Mouse (Mus musculus) embryonic facial prominence, embryonic 12.5 days (tissue): Measurements from ENCODE around the gene Kcnk7. TPM values are rescaled to one million over a fixed set of nuclear protein-coding genes. Genes with fewer than 3 reads are reported as not detected.

Experiments used
- ATAC-seq: fragments of 200-750 bp; cut with Nextera tagmentation; 2 replicates; pipeline ENCODE4 v1.8.0; 2017; ENCODE audit not compliant: insufficient number of reproducible peaks, insufficient read depth, low FRiP score, low TSS enrichment
- H3K27ac ChIP-seq: fragments of 300-500 bp; sonication (generic); 2 replicates; pipeline ENCODE4 v1.5.1; 2016; ENCODE audit warnings: mild to moderate bottlenecking
- H3K27me3 ChIP-seq: fragments of 300-500 bp; sonication (generic); 2 replicates; pipeline ENCODE4 v1.6.1; 2016; ENCODE audit warnings: mild to moderate bottlenecking, moderate library complexity
- H3K36me3 ChIP-seq: fragments of 300-500 bp; sonication (generic); 2 replicates; pipeline ENCODE4 v1.6.1; 2016; ENCODE audit warnings: mild to moderate bottlenecking
- H3K4me1 ChIP-seq: fragments of 300-500 bp; sonication (generic); 2 replicates; pipeline ENCODE4 v1.6.1; 2016
- H3K4me2 ChIP-seq: fragments of 300-500 bp; sonication (generic); replicated peaks from 2 replicates; pipeline ENCODE4 v1.6.1; 2016; ENCODE audit warnings: mild to moderate bottlenecking, moderate library complexity
- H3K4me3 ChIP-seq: fragments of 300-500 bp; sonication (generic); 2 replicates; pipeline ENCODE4 v1.5.1; 2016; ENCODE audit warnings: mild to moderate bottlenecking
- H3K9ac ChIP-seq: fragments of 300-500 bp; sonication (generic); 2 replicates; pipeline ENCODE4 v1.6.1; 2016; ENCODE audit warnings: mild to moderate bottlenecking, moderate library complexity
- H3K9me3 ChIP-seq: fragments of 300-500 bp; sonication (generic); 2 replicates; pipeline ENCODE4 v1.6.1; 2016; ENCODE audit warnings: mild to moderate bottlenecking, moderate library complexity
- WGBS: fragments of 180-500 bp; shearing (Covaris S2); methylation state at CpG from one replicate; pipeline ENCODE4 v1.1.7; 2016; 5-methylcytosine and 5-hydroxymethylcytosine counted together
- polyA plus RNA-seq: library from polyadenylated mRNA; unstranded; fragments of >200 nt; fragmentation: Nextera tagmentation; extraction: Ambion mirVana; gene quantifications from 2 replicates; pipeline ENCODE4 v1.2.1, GENCODE M21; 2016

The Kcnk7 gene
- polyA plus RNA-seq, 1 experiment from 2014 or later, result 0.24 TPM

- Histone ChIP-seq H3K9ac (peak overlapping the region; percentile 95), H3K27ac (peak overlapping the region; percentile 61), H3K4me3 (peak overlapping the region; percentile 95), H3K36me3 (peaks cover 49% of the 10 kb centered on the region), H3K27me3 (no peaks in the 10 kb centered on the region), H3K4me1 (peaks cover 48% of the 10 kb centered on the region), H3K9me3 (no peaks in the 10 kb centered on the region), H3K4me2 (peak overlapping the region; percentile 94)
- WGBS, result 66% methylated on average over 5 of the region's 5 CpGs
- no peak for ATAC-seq
These were observed 12.6 kb upstream of the Kcnk7 start for GRCm38 (mm10) chr19:5691601-5692000.

- Histone ChIP-seq H3K36me3 (peaks cover 56% of the 10 kb centered on the region), H3K27ac (peak overlapping the region; percentile 61), H3K4me3 (peak overlapping the region; percentile 95), H3K27me3 (no peaks in the 10 kb centered on the region), H3K4me1 (peaks cover 44% of the 10 kb centered on the region), H3K9ac (peak overlapping the region; percentile 95), H3K9me3 (no peaks in the 10 kb centered on the region), H3K4me2 (peak overlapping the region; percentile 94)
- ATAC-seq, result no peak
- 34% methylated on average over 10 of the region's 10 CpGs for WGBS
These were observed 11.9 kb upstream of the Kcnk7 start for GRCm38 (mm10) chr19:5692086-5692912.

- Histone ChIP-seq H3K4me3 (peak overlapping the region; percentile 95; the same call in 1 of the 2 replicates), H3K4me2 (peak overlapping the region; percentile 94), H3K27me3 (no peaks in the 10 kb centered on the region), H3K4me1 (peaks cover 37% of the 10 kb centered on the region), H3K36me3 (peaks cover 63% of the 10 kb centered on the region), H3K9ac (peak overlapping the region; percentile 95), H3K27ac (peak overlapping the region; percentile 61), H3K9me3 (no peaks in the 10 kb centered on the region)
- ATAC-seq, result no peak
- 67% methylated on average over 10 of the region's 10 CpGs for WGBS
These were observed 11.2 kb upstream of the Kcnk7 start for GRCm38 (mm10) chr19:5692913-5693396.

- H3K27me3 ChIP-seq, result no peaks in the 10 kb centered on the region
- 0 out of 2 replicates have a peak overlapping the region, but pooled peaks have one; percentile 95 for H3K4me3 ChIP-seq
- H3K4me1 ChIP-seq, result peaks cover 36% of the 10 kb centered on the region
- no peak overlapping the region for H3K27ac ChIP-seq
- H3K9ac ChIP-seq, result no peak overlapping the region
- peaks cover 71% of the 10 kb centered on the region for H3K36me3 ChIP-seq
- no peak for ATAC-seq
- H3K9me3 ChIP-seq, result no peaks in the 10 kb centered on the region
- peak overlapping the region; percentile 94 for H3K4me2 ChIP-seq
- WGBS, result 85% methylated on average over 6 of the region's 6 CpGs
These were observed 10.4 kb upstream of the Kcnk7 start for GRCm38 (mm10) chr19:5693801-5694200.

GRCm38 (mm10) chr19:5695849-5696462, 8.2 kb upstream of the Kcnk7 start:
- no peaks in the 10 kb centered on the region for H3K27me3 ChIP-seq
- ATAC-seq, result no peak
- no peaks in the 10 kb centered on the region for H3K9me3 ChIP-seq
- peaks cover 29% of the 10 kb centered on the region for H3K4me1 ChIP-seq
- peak overlapping the region; percentile 31 for H3K4me2 ChIP-seq
- no peak overlapping the region for H3K4me3 ChIP-seq
- no peak overlapping the region for H3K9ac ChIP-seq
- no peak overlapping the region for H3K27ac ChIP-seq
- H3K36me3 ChIP-seq, result peaks cover 89% of the 10 kb centered on the region
- WGBS, result 23% methylated on average over 41 of the region's 41 CpGs

- Histone ChIP-seq H3K27ac (peak overlapping the region; percentile 50), H3K4me3 (no peak overlapping the region), H3K27me3 (no peaks in the 10 kb centered on the region), H3K4me1 (peaks cover 9% of the 10 kb centered on the region), H3K9me3 (no peaks in the 10 kb centered on the region), H3K9ac (peak overlapping the region; percentile 10; the same call in 1 of the 2 replicates), H3K4me2 (no peak overlapping the region), H3K36me3 (peaks cover 64% of the 10 kb centered on the region)
- WGBS, result 45% methylated on average over 10 of the region's 10 CpGs
- ATAC-seq, result peak; percentile 65; the same call in 1 of the 2 replicates
These were observed 819 bp downstream of the Kcnk7 start for GRCm38 (mm10) chr19:5704801-5705571.

- Histone ChIP-seq H3K4me2 (no peak overlapping the region), H3K36me3 (peaks cover 47% of the 10 kb centered on the region), H3K4me3 (no peak overlapping the region), H3K9me3 (no peaks in the 10 kb centered on the region), H3K9ac (no peak overlapping the region), H3K27me3 (no peaks in the 10 kb centered on the region), H3K27ac (no peak overlapping the region), H3K4me1 (peaks cover 14% of the 10 kb centered on the region)
- no peak for ATAC-seq
- WGBS, result 88% methylated on average over 6 of the region's 6 CpGs
These were observed 5.9 kb downstream of the Kcnk7 start for GRCm38 (mm10) chr19:5710068-5710467.

GRCm38 (mm10) chr19:5710581-5710980, 6.4 kb downstream of the Kcnk7 start:
- H3K9me3 ChIP-seq, result no peaks in the 10 kb centered on the region
- no peaks in the 10 kb centered on the region for H3K27me3 ChIP-seq
- peaks cover 51% of the 10 kb centered on the region for H3K36me3 ChIP-seq
- no peak for ATAC-seq
- H3K27ac ChIP-seq, result no peak overlapping the region
- H3K4me3 ChIP-seq, result no peak overlapping the region
- 83% methylated on average over 8 of the region's 8 CpGs for WGBS
- H3K4me2 ChIP-seq, result no peak overlapping the region
- no peak overlapping the region for H3K9ac ChIP-seq
- H3K4me1 ChIP-seq, result peaks cover 11% of the 10 kb centered on the region

GRCm38 (mm10) chr19:5711218-5711617, 7.1 kb downstream of the Kcnk7 start:
- no peaks in the 10 kb centered on the region for H3K27me3 ChIP-seq
- no peak overlapping the region for H3K4me3 ChIP-seq
- no peak overlapping the region for H3K27ac ChIP-seq
- H3K4me2 ChIP-seq, result no peak overlapping the region
- ATAC-seq, result no peak
- no peaks in the 10 kb centered on the region for H3K9me3 ChIP-seq
- peaks cover 57% of the 10 kb centered on the region for H3K36me3 ChIP-seq
- peaks cover 14% of the 10 kb centered on the region for H3K4me1 ChIP-seq
- WGBS, result 20% methylated on average over 3 of the region's 3 CpGs
- H3K9ac ChIP-seq, result no peak overlapping the region

GRCm38 (mm10) chr19:5711907-5712460, 7.8 kb downstream of the Kcnk7 start:
- no peak overlapping the region for H3K27ac ChIP-seq
- H3K4me3 ChIP-seq, result no peak overlapping the region
- 88% methylated on average over 14 of the region's 14 CpGs for WGBS
- no peak for ATAC-seq
- no peaks in the 10 kb centered on the region for H3K9me3 ChIP-seq
- H3K36me3 ChIP-seq, result peaks cover 52% of the 10 kb centered on the region
- H3K4me2 ChIP-seq, result no peak overlapping the region
- peaks cover 19% of the 10 kb centered on the region for H3K4me1 ChIP-seq
- no peak overlapping the region for H3K9ac ChIP-seq
- no peaks in the 10 kb centered on the region for H3K27me3 ChIP-seq

- no peak for ATAC-seq
- peaks cover 44% of the 10 kb centered on the region for H3K36me3 ChIP-seq
- H3K4me3 ChIP-seq, result no peak overlapping the region
- 61% methylated on average over 5 of the region's 5 CpGs for WGBS
- no peaks in the 10 kb centered on the region for H3K9me3 ChIP-seq
- peaks cover 19% of the 10 kb centered on the region for H3K4me1 ChIP-seq
- no peak overlapping the region for H3K9ac ChIP-seq
- no peak overlapping the region for H3K4me2 ChIP-seq
- H3K27me3 ChIP-seq, result no peaks in the 10 kb centered on the region
- H3K27ac ChIP-seq, result peak overlapping the region; percentile 51
These were observed 9.1 kb downstream of the Kcnk7 start for GRCm38 (mm10) chr19:5713255-5713654.
